Mouse (Mus musculus) kidney, postnatal 0 days (tissue): ENCODE results near the gene Ccdc113. TPM values are rescaled to one million over a fixed set of nuclear protein-coding genes. Genes with fewer than 3 reads are reported as not detected.
A peak's percentile ranks its signal among the peaks of the same experiment; 100 is the strongest.

Source experiments
- ATAC-seq: fragments of 200-750 bp; cut with Nextera tagmentation; replicated peaks from 2 replicates; pipeline ENCODE4 v1.8.0; 2017; ENCODE audit warnings: low read depth, moderate number of reproducible peaks, moderate TSS enrichment, moderate library complexity; ENCODE audit not compliant: low FRiP score
- DNase-seq: peaks from one replicate; pipeline ENCODE4 v3.0.0-alpha.2; 2016; ENCODE audit warnings: low spot score
- H3K27ac ChIP-seq: fragments of 300-500 bp; sonication (generic); 2 replicates; pipeline ENCODE4 v1.5.1; 2014; ENCODE audit warnings: mild to moderate bottlenecking
- H3K27me3 ChIP-seq: fragments of 300-500 bp; sonication (generic); 2 replicates; pipeline ENCODE4 v1.6.1; 2014; ENCODE audit warnings: low read length, mixed read lengths; ENCODE audit not compliant: insufficient read depth
- H3K36me3 ChIP-seq: fragments of 300-500 bp; sonication (generic); 2 replicates; pipeline ENCODE4 v1.6.1; 2014; ENCODE audit warnings: low read length, mixed read lengths; ENCODE audit not compliant: insufficient read depth
- H3K4me1 ChIP-seq: fragments of 300-500 bp; sonication (generic); replicated peaks from 2 replicates; pipeline ENCODE4 v1.6.1; 2014; ENCODE audit warnings: antibody characterized with exemption, low read length, mixed read lengths; ENCODE audit not compliant: insufficient read depth
- H3K4me2 ChIP-seq: fragments of 300-500 bp; sonication (generic); 2 replicates; pipeline ENCODE4 v1.6.1; 2014; ENCODE audit warnings: mild to moderate bottlenecking, low read length, moderate library complexity, mixed read lengths
- H3K4me3 ChIP-seq: fragments of 300-500 bp; sonication (generic); replicated peaks from 2 replicates; pipeline ENCODE4 v1.5.1; 2014; ENCODE audit warnings: low read depth, low read length
- H3K9ac ChIP-seq: fragments of 300-500 bp; sonication (generic); 2 replicates; pipeline ENCODE4 v1.6.1; 2014; ENCODE audit warnings: low read depth, low read length
- H3K9me3 ChIP-seq: fragments of 300-500 bp; sonication (generic); replicated peaks from 2 replicates; pipeline ENCODE4 v1.6.1; 2016; ENCODE audit warnings: low read length, inconsistent platforms, mixed read lengths
- CTCF ChIP-seq: IDR thresholded peaks from 2 replicates; pipeline ENCODE4 v1.5.1; 2016; ENCODE audit warnings: antibody characterized with exemption, low read depth, mild to moderate bottlenecking, moderate library complexity
- WGBS: fragments of 180-500 bp; shearing (Covaris S2); extraction: QIAGEN DNeasy Blood & Tissue Kit; methylation state at CpG from one replicate; pipeline ENCODE4 v1.1.7; 2014; 5-methylcytosine and 5-hydroxymethylcytosine counted together
- polyA plus RNA-seq: library from polyadenylated mRNA; unstranded; fragments of >200 nt; fragmentation: Nextera tagmentation; extraction: Ambion mirVana; gene quantifications from 2 replicates; pipeline ENCODE4 v1.2.1, GENCODE M21; 2015

The Ccdc113 gene
- polyA plus RNA-seq, 1 experiment from 2014 or later = 2.2 TPM

GRCm38 (mm10) chr8:95505606-95506005, 28.3 kb upstream of the Ccdc113 start:
- DNase-seq (no peak), ATAC-seq (no peak)
- WGBS = 77% methylated on average over 3 of the region's 3 CpGs
- H3K4me3 ChIP-seq = no peak overlapping the region
- no peak overlapping the region for H3K9ac ChIP-seq
- H3K4me1 ChIP-seq = no peaks in the 10 kb centered on the region
- H3K9me3 ChIP-seq = no peaks in the 10 kb centered on the region
- H3K27ac ChIP-seq = no peak overlapping the region
- H3K36me3 ChIP-seq = no peaks in the 10 kb centered on the region
- H3K27me3 ChIP-seq = no peaks in the 10 kb centered on the region
- H3K4me2 ChIP-seq = no peak overlapping the region
- no peak for TF ChIP-seq CTCF

GRCm38 (mm10) chr8:95506245-95506644, 27.6 kb upstream of the Ccdc113 start:
- Histone ChIP-seq H3K4me2 (no peak overlapping the region), H3K36me3 (no peaks in the 10 kb centered on the region), H3K4me3 (no peak overlapping the region), H3K9ac (no peak overlapping the region), H3K27ac (no peak overlapping the region), H3K9me3 (no peaks in the 10 kb centered on the region), H3K4me1 (no peaks in the 10 kb centered on the region), H3K27me3 (no peaks in the 10 kb centered on the region)
- 79% methylated on average over 5 of the region's 5 CpGs for WGBS
- ATAC-seq = no peak
- DNase-seq = no peak
- peak; percentile 34; the same call in 1 of the 2 replicates for TF ChIP-seq CTCF

- ATAC-seq = no peak
- 65% methylated on average over 4 of the region's 4 CpGs for WGBS
Observed at GRCm38 (mm10) chr8:95512257-95512656, 21.6 kb upstream of the Ccdc113 start.

DNA sequence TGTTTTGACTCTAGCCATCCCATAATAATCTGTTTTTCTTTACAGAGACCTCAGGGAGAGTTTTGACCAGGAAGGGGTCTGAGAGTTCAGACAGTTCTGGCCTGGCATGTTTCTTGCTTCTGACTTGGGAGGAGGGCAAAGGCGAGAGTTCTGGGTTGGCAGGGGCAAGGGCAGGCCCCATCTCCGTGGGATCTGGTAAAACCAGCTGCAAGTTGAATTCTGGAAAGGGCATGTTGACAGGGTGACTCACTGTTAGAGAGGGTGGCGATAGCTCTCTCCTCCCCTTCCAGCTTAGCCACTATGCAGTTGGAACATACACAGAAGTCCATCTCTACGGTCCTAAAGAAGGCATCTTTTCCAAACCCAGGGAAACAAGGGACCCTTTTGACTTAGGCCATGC, 20.7 kb upstream of the Ccdc113 start:
- Histone ChIP-seq H3K4me2 (no peak overlapping the region), H3K27ac (no peak overlapping the region), H3K27me3 (no peaks in the 10 kb centered on the region), H3K36me3 (no peaks in the 10 kb centered on the region), H3K9ac (no peak overlapping the region), H3K9me3 (no peaks in the 10 kb centered on the region), H3K4me1 (no peaks in the 10 kb centered on the region), H3K4me3 (no peak overlapping the region)
- ATAC-seq (no peak), DNase-seq (no peak)
- no peak for TF ChIP-seq CTCF
- 68% methylated on average over 4 of the region's 4 CpGs for WGBS

More at GRCm38 (mm10) chr8:95512257-95512656, 21.6 kb upstream of the Ccdc113 start:
- Histone ChIP-seq H3K4me2 (no peak overlapping the region), H3K4me3 (no peak overlapping the region), H3K27ac (no peak overlapping the region), H3K9ac (no peak overlapping the region), H3K9me3 (no peaks in the 10 kb centered on the region), H3K36me3 (no peaks in the 10 kb centered on the region), H3K27me3 (no peaks in the 10 kb centered on the region), H3K4me1 (no peaks in the 10 kb centered on the region)
- TF ChIP-seq CTCF = no peak
- DNase-seq = no peak

DNA sequence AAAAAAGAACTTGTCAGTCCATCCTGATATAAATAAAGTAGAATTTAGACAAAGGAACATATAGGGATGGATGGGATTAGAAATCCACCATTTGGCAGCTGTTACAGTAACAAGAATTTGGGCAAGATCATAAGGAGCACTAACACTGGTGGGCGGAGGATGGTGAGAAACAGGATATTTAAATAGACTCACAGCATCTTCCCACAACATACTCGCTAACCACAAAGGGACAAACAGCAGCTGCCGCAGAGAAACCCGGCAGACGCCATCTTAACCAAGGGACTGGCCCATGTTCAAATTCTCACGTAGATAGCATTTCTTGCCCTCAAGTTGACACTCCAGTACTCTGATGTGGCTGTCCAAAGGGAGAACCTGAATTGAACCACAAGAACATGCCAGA, 17.0 kb upstream of the Ccdc113 start:
- Histone ChIP-seq H3K4me1 (no peaks in the 10 kb centered on the region), H3K4me2 (no peak overlapping the region), H3K27me3 (no peaks in the 10 kb centered on the region), H3K9me3 (no peaks in the 10 kb centered on the region), H3K27ac (no peak overlapping the region), H3K4me3 (no peak overlapping the region), H3K9ac (no peak overlapping the region), H3K36me3 (no peaks in the 10 kb centered on the region)
- ATAC-seq = no peak
- TF ChIP-seq CTCF = no peak
- DNase-seq = no peak
- 87% methylated on average over 6 of the region's 6 CpGs for WGBS

DNA sequence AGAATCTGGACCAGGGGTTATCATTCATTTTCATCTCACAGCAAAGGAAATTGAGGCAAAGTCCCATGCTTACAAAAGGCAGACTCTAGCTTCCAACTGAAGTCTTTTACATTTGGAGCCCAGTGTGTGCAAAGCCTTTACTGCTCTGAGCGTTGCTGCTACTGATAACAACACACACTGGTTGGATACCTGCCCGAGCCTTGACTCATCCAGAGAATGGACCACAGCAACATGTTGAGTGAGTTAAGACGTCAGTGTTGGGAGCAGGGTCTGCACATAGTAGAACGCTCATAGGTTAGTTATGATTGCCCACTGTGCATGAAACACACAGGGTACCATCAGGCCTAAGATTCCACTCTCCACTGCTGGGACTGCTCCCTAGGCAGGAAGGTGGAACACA, 9.9 kb upstream of the Ccdc113 start:
- Histone ChIP-seq H3K36me3 (no peaks in the 10 kb centered on the region), H3K9me3 (no peaks in the 10 kb centered on the region), H3K27me3 (no peaks in the 10 kb centered on the region), H3K4me3 (no peak overlapping the region), H3K4me2 (no peak overlapping the region), H3K27ac (no peak overlapping the region), H3K4me1 (no peaks in the 10 kb centered on the region), H3K9ac (no peak overlapping the region)
- ATAC-seq (no peak), DNase-seq (no peak)
- 93% methylated on average over 4 of the region's 4 CpGs for WGBS
- no peak for TF ChIP-seq CTCF

DNA sequence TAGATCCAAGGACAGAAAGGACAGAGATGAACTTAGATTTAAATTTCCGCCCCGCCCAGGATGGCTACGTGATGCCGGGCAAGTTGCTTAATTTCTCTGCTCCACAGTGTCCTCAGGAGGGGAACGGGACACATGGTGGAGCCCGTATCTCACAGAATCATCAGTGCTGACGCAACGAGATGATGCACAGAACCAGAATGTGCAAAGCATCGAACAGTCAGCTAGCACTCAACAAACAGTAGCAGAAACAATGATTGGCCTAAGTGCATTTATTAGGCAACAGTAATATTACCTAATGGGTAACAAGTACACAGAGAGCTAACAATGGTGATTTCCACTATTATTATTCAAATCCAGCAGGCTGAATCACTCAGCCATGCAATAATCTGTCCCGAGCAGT, 5.7 kb upstream of the Ccdc113 start:
- Histone ChIP-seq H3K4me1 (no peaks in the 10 kb centered on the region), H3K9me3 (no peaks in the 10 kb centered on the region), H3K27me3 (no peaks in the 10 kb centered on the region), H3K4me2 (no peak overlapping the region), H3K4me3 (no peak overlapping the region), H3K27ac (no peak overlapping the region), H3K9ac (no peak overlapping the region), H3K36me3 (no peaks in the 10 kb centered on the region)
- WGBS = 90% methylated on average over 10 of the region's 10 CpGs
- no peak for TF ChIP-seq CTCF
- ATAC-seq = no peak
- DNase-seq = no peak
